8 mouse cellular contexts compared by ENCODE assay signal in genomic region chr13:55361974-55362452, GRCm38 (mm10). TPM values are rescaled to one million over a fixed set of nuclear protein-coding genes. Genes with fewer than 3 reads are reported as not detected.
DNase-seq lines count a peak whose midpoint lies in the region; ATAC-seq lines count a peak whose summit lies in the region.

No protein-coding gene starts in this region.

- H3K4me1 ChIP-seq in kidney, embryonic 15.5 days, result peaks cover 19% of the 10 kb centered on the region
- peaks cover 14% of the 10 kb centered on the region for H3K4me1 ChIP-seq in embryonic facial prominence, embryonic 14.5 days (ENCODE audit: control insufficient read depth, insufficient read depth, low read length)
- peaks cover 13% of the 10 kb centered on the region for H3K4me1 ChIP-seq in intestine, embryonic 14.5 days (replicated peaks; ENCODE audit: control insufficient read depth, insufficient read depth, low read length)
- H3K4me1 ChIP-seq in midbrain, embryonic 13.5 days (replicated peaks), result peaks cover 29% of the 10 kb centered on the region

- peak overlapping the region; percentile 91 for H3K9ac ChIP-seq in kidney, embryonic 15.5 days
- H3K9ac ChIP-seq in embryonic facial prominence, embryonic 14.5 days (ENCODE audit: low read depth, low read length), result peak overlapping the region; percentile 92
- H3K9ac ChIP-seq in intestine, embryonic 14.5 days (ENCODE audit: low read length), result peak overlapping the region; percentile 87
- peak overlapping the region; percentile 95 for H3K9ac ChIP-seq in midbrain, embryonic 13.5 days (replicated peaks)

- WGBS in kidney, embryonic 15.5 days, result under 1% methylated on average over 32 of the region's 32 CpGs
- WGBS in embryonic facial prominence, embryonic 14.5 days, result 1% methylated on average over 32 of the region's 32 CpGs
- WGBS in intestine, embryonic 14.5 days, result under 1% methylated on average over 32 of the region's 32 CpGs
- WGBS in midbrain, embryonic 13.5 days, result 0% methylated on average over 32 of the region's 32 CpGs

- no peaks in the 10 kb centered on the region for H3K27me3 ChIP-seq in kidney, embryonic 15.5 days
- H3K27me3 ChIP-seq in embryonic facial prominence, embryonic 14.5 days (replicated peaks; ENCODE audit: control insufficient read depth, insufficient read depth, low read length), result no peaks in the 10 kb centered on the region
- no peaks in the 10 kb centered on the region for H3K27me3 ChIP-seq in intestine, embryonic 14.5 days (replicated peaks; ENCODE audit: control insufficient read depth, insufficient read depth, low read length)
- peaks cover 14% of the 10 kb centered on the region for H3K27me3 ChIP-seq in midbrain, embryonic 13.5 days

- H3K4me2 ChIP-seq in kidney, embryonic 15.5 days, result peak overlapping the region; percentile 72
- H3K4me2 ChIP-seq in embryonic facial prominence, embryonic 14.5 days (ENCODE audit: low read depth, low read length), result peak overlapping the region; percentile 89
- peak overlapping the region; percentile 94 for H3K4me2 ChIP-seq in intestine, embryonic 14.5 days (ENCODE audit: low read length)
- peak overlapping the region; percentile 90 for H3K4me2 ChIP-seq in midbrain, embryonic 13.5 days (replicated peaks)

- peaks cover 41% of the 10 kb centered on the region for H3K36me3 ChIP-seq in kidney, embryonic 15.5 days
- H3K36me3 ChIP-seq in embryonic facial prominence, embryonic 14.5 days (ENCODE audit: control insufficient read depth, insufficient read depth, low read length), result peaks cover 39% of the 10 kb centered on the region
- H3K36me3 ChIP-seq in intestine, embryonic 14.5 days (ENCODE audit: control insufficient read depth, insufficient read depth, low read length), result peaks cover 42% of the 10 kb centered on the region
- H3K36me3 ChIP-seq in midbrain, embryonic 13.5 days, result peaks cover 32% of the 10 kb centered on the region

- H3K4me3 ChIP-seq in kidney, embryonic 15.5 days (replicated peaks), result peak overlapping the region; percentile 83
- peak overlapping the region; percentile 87 for H3K4me3 ChIP-seq in embryonic facial prominence, embryonic 14.5 days (ENCODE audit: low read depth, low read length)
- peak overlapping the region; percentile 97 for H3K4me3 ChIP-seq in intestine, embryonic 14.5 days (ENCODE audit: low read depth, low read length)
- H3K4me3 ChIP-seq in midbrain, embryonic 13.5 days (replicated peaks), result peak overlapping the region; percentile 96

- ATAC-seq in kidney, embryonic 15.5 days (replicated peaks; ENCODE audit: low FRiP score), result peak; percentile 45
- ATAC-seq in embryonic facial prominence, embryonic 14.5 days (ENCODE audit: low read depth), result peak; percentile 8; the same call in 1 of the 2 replicates
- ATAC-seq in intestine, embryonic 14.5 days (replicated peaks; ENCODE audit: low FRiP score, low TSS enrichment, low read depth), result peak; percentile 25; the same call in 1 of the 2 replicates
- ATAC-seq in midbrain, embryonic 13.5 days, result peak; percentile 65

- H3K27ac ChIP-seq in kidney, embryonic 15.5 days, result peak overlapping the region; percentile 97
- H3K27ac ChIP-seq in embryonic facial prominence, embryonic 14.5 days (replicated peaks; ENCODE audit: low read depth, low read length), result peak overlapping the region; percentile 88
- peak overlapping the region; percentile 95 for H3K27ac ChIP-seq in intestine, embryonic 14.5 days (ENCODE audit: low read depth)
- H3K27ac ChIP-seq in midbrain, embryonic 13.5 days, result peak overlapping the region; percentile 91

- H3K9me3 ChIP-seq in kidney, embryonic 15.5 days (replicated peaks), result no peaks in the 10 kb centered on the region
- no peaks in the 10 kb centered on the region for H3K9me3 ChIP-seq in embryonic facial prominence, embryonic 14.5 days (ENCODE audit: control insufficient read depth, low read length)
- H3K9me3 ChIP-seq in intestine, embryonic 14.5 days (ENCODE audit: control insufficient read depth, low read length), result no peaks in the 10 kb centered on the region
- H3K9me3 ChIP-seq in midbrain, embryonic 13.5 days, result no peaks in the 10 kb centered on the region

- no peak for DNase-seq in kidney, postnatal 4 days
- peak; percentile 18 for DNase-seq in MEL-GATA-1-ER (ENCODE audit: extremely low read depth, low read depth)
- DNase-seq in embryonic facial prominence, embryonic 14.5 days (ENCODE audit: low spot score), result no peak
- DNase-seq in intestine, embryonic 14.5 days (ENCODE audit: low spot score), result no peak
- DNase-seq in layer of hippocampus, adult 9-10 months (ENCODE audit: low spot score), result no peak
- DNase-seq in adrenal gland, postnatal 10 days, result no peak

RNA-seq across cellular contexts. Expression of gene Lman2, which starts 0.6 kb away (rescaled TPM):
- polyA plus RNA-seq in kidney, embryonic 15.5 days (2015; fragmentation: Nextera tagmentation; extraction: Ambion mirVana), result 115 and 118 TPM in 2 replicates
- 102 and 105 TPM in 2 replicates for polyA plus RNA-seq in embryonic facial prominence, embryonic 14.5 days (2014; fragmentation: Nextera tagmentation; extraction: Ambion mirVana)
- polyA plus RNA-seq in intestine, embryonic 14.5 days (2014; fragmentation: Nextera tagmentation; extraction: Ambion mirVana), result 99.9 and 104 TPM in 2 replicates
- 61.6 and 62.6 TPM in 2 replicates for polyA plus RNA-seq in midbrain, embryonic 13.5 days (2015; fragmentation: Nextera tagmentation; extraction: Ambion mirVana)
- 100 to 1,000 TPM; 105 to 113 TPM for total RNA-seq in adrenal gland, postnatal 10 days (2021)

RNA-seq across cellular contexts. Expression of gene Rgs14, which starts 7.5 kb away (rescaled TPM):
- 1.1 and 1.3 TPM in 2 replicates for polyA plus RNA-seq in kidney, embryonic 15.5 days (2015; fragmentation: Nextera tagmentation; extraction: Ambion mirVana)
- 1.3 and 3.3 TPM in 2 replicates for polyA plus RNA-seq in embryonic facial prominence, embryonic 14.5 days (2014; fragmentation: Nextera tagmentation; extraction: Ambion mirVana)
- polyA plus RNA-seq in intestine, embryonic 14.5 days (2014; fragmentation: Nextera tagmentation; extraction: Ambion mirVana), result 0.63 and 1.0 TPM in 2 replicates
- polyA plus RNA-seq in midbrain, embryonic 13.5 days (2015; fragmentation: Nextera tagmentation; extraction: Ambion mirVana), result 0.14 and 0.39 TPM in 2 replicates
- total RNA-seq in adrenal gland, postnatal 10 days (2021), result 1 to 10 TPM; 1.9 to 2.6 TPM

RNA-seq across cellular contexts. Expression of gene Mxd3, which starts 32.4 kb away (rescaled TPM):
- 26.8 and 31.0 TPM in 2 replicates for polyA plus RNA-seq in kidney, embryonic 15.5 days (2015; fragmentation: Nextera tagmentation; extraction: Ambion mirVana)
- polyA plus RNA-seq in embryonic facial prominence, embryonic 14.5 days (2014; fragmentation: Nextera tagmentation; extraction: Ambion mirVana), result 36.0 and 39.4 TPM in 2 replicates
- 30.1 and 30.2 TPM in 2 replicates for polyA plus RNA-seq in intestine, embryonic 14.5 days (2014; fragmentation: Nextera tagmentation; extraction: Ambion mirVana)
- 18.4 and 19.9 TPM in 2 replicates for polyA plus RNA-seq in midbrain, embryonic 13.5 days (2015; fragmentation: Nextera tagmentation; extraction: Ambion mirVana)
- 10 to 100 TPM; 11.0 to 12.8 TPM for total RNA-seq in adrenal gland, postnatal 10 days (2021)

RNA-seq across cellular contexts. Expression of gene Slc34a1, which starts 36.0 kb away (rescaled TPM):
- 163 and 180 TPM in 2 replicates for polyA plus RNA-seq in kidney, embryonic 15.5 days (2015; fragmentation: Nextera tagmentation; extraction: Ambion mirVana)
- polyA plus RNA-seq in embryonic facial prominence, embryonic 14.5 days (2014; fragmentation: Nextera tagmentation; extraction: Ambion mirVana), result not detected in 2 replicates
- not detected in 2 replicates for polyA plus RNA-seq in intestine, embryonic 14.5 days (2014; fragmentation: Nextera tagmentation; extraction: Ambion mirVana)
- polyA plus RNA-seq in midbrain, embryonic 13.5 days (2015; fragmentation: Nextera tagmentation; extraction: Ambion mirVana), result not detected in 2 replicates
- under 1 TPM in 1 of 2 experiments, not detected in 1; 0.42 TPM for total RNA-seq in adrenal gland, postnatal 10 days (2021)

RNA-seq across cellular contexts. Expression of gene Rab24, which starts 40.3 kb away (rescaled TPM):
- polyA plus RNA-seq in kidney, embryonic 15.5 days (2015; fragmentation: Nextera tagmentation; extraction: Ambion mirVana), result 81.9 and 87.7 TPM in 2 replicates
- polyA plus RNA-seq in embryonic facial prominence, embryonic 14.5 days (2014; fragmentation: Nextera tagmentation; extraction: Ambion mirVana), result 92.1 and 102 TPM in 2 replicates
- polyA plus RNA-seq in intestine, embryonic 14.5 days (2014; fragmentation: Nextera tagmentation; extraction: Ambion mirVana), result 82.6 and 86.0 TPM in 2 replicates
- polyA plus RNA-seq in midbrain, embryonic 13.5 days (2015; fragmentation: Nextera tagmentation; extraction: Ambion mirVana), result 99.5 and 108 TPM in 2 replicates
- 10 to 100 TPM; 54.8 to 67.8 TPM for total RNA-seq in adrenal gland, postnatal 10 days (2021)

Comparison
In these comparisons a context has a peak if more than half of its experiments do, and no peak if none do; other contexts are left out.
1. ATAC-seq: peak in every context shown above with its lines; median percentile 65 in midbrain, embryonic 13.5 days; 45 in kidney, embryonic 15.5 days; 25 in intestine, embryonic 14.5 days; 8 in embryonic facial prominence, embryonic 14.5 days.